Mouse (Mus musculus): ENCODE results near the gene Celsr2.

- TF ChIP-seq CTCF (IDR thresholded peaks at IDR 0.05; ENCODE audit: control insufficient read depth, insufficient read depth, low read length) (no peak), POLR2A (IDR thresholded peaks at IDR 0.05; ENCODE audit: borderline replicate concordance, control insufficient read depth, low read depth, low read length) (no peak)
Measured at GRCm38 (mm10) chr3:108392299-108392698, 23.1 kb downstream of the Celsr2 start.
